Mouse (Mus musculus): ENCODE results near the gene Gm648. TPM values are rescaled to one million over a fixed set of nuclear protein-coding genes. Genes with fewer than 3 reads are reported as not detected.

Gene Gm648
- not detected in 2 replicates for polyA plus RNA-seq (2012; rRNA removed)

DNA sequence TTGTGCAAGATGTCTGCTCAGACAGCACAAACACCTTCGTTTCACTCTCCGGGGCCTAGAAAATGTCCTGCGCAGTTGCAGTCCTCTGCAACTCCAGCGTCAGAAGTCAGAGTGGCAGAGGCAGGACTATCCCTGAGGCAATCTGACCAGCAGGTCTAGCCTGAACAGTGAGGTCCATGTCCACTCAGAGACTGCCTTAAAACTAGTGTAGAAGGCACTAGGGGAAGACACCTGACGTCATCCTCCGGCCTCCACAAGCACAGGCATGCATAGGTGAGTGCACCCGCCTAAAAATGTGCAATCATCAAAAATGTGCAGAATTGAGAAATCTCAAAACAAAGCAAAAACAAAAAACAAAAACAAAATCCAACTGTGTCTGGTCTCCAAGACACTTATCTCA is at the start of gene Gm648:
Gene Gm648, minus strand, starts transcription at position 101 of the 400 bp plus-strand sequence.
- H3K4me1 ChIP-seq (ENCODE audit: control insufficient read depth, insufficient read depth, insufficient read length, low read length) = no peaks in the 10 kb centered on the region
- no peak within 1 kb of the TSS for H3K4me3 ChIP-seq (ENCODE audit: low read depth, low read length)
- TF ChIP-seq POLR2A (IDR thresholded peaks at IDR 0.05; ENCODE audit: low read depth, low read length) (no peak), CTCF (IDR thresholded peaks at IDR 0.05; ENCODE audit: extremely low read depth, insufficient read length, insufficient replicate concordance, low read depth, low read length) (no peak)
- H3K27ac ChIP-seq (ENCODE audit: insufficient read depth, low read depth, low read length) = no peak within 1 kb of the TSS
- 85% methylated on average over 7 of the region's 7 CpGs for WGBS
- no peaks in the 10 kb centered on the region for H3K36me3 ChIP-seq (ENCODE audit: control insufficient read depth, insufficient read depth, low read length)
- no peaks in the 10 kb centered on the region for H3K27me3 ChIP-seq (ENCODE audit: control insufficient read depth, insufficient read depth, low read length)

DNA sequence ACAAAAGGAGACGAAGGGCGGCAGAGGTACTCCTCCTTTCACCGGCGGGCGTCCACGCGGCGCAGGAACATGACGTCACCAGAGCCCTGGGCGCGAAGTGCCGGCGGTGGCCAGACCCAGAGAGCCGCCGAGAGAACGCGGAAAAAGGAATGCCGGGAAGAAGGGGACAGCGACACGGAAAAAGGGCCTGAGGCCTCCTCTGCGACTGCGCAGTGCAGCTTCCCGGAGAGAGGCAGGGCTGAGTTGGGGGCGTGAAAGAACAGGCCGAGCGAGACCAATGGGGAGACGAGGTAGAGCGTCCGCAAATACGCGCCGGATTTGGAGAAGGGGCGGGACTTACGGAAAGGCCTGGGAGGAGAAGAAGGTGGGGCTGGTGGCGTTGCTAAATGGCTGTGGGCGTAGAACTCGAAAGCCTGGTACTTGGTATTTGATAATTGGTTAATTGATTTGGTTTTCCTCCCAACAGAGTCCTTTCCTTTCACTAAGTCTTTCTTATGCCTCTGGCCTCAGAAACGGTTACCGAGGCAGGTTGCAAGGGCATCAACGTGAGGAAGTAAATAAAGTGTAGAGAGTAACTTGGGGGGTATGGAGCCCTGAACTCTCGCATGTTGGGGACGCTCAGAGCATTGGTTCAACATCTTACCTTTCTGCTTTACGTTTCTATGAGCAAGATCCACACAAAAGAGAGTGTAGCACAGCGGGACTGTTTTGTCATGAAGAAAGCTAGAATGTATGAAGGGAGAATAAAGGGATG is 48.7 kb upstream of the Gm648 start, which contains the start of gene Mmgt1:
Gene Mmgt1, minus strand, starts transcription at position 183 of the 754 bp plus-strand sequence.
- 14% methylated on average over 44 of the region's 44 CpGs for WGBS
- no peaks in the 10 kb centered on the region for H3K36me3 ChIP-seq (ENCODE audit: control insufficient read depth, insufficient read depth, low read length)
- H3K27me3 ChIP-seq (ENCODE audit: control insufficient read depth, insufficient read depth, low read length) = no peaks in the 10 kb centered on the region
- TF ChIP-seq CTCF (IDR thresholded peaks at IDR 0.05; ENCODE audit: extremely low read depth, insufficient read length, insufficient replicate concordance, low read depth, low read length) (no peak), POLR2A (IDR thresholded peaks at IDR 0.05; ENCODE audit: low read depth, low read length) (no peak)
- peak within 1 kb of the TSS; percentile 98 for H3K4me3 ChIP-seq (ENCODE audit: low read depth, low read length)
- peak within 1 kb of the TSS; percentile 13; the same call in 1 of the 2 replicates for H3K27ac ChIP-seq (ENCODE audit: insufficient read depth, low read depth, low read length)
- H3K4me1 ChIP-seq (ENCODE audit: control insufficient read depth, insufficient read depth, insufficient read length, low read length) = peaks cover 3% of the 10 kb centered on the region; the same call in 1 of the 2 replicates

- H3K36me3 ChIP-seq (ENCODE audit: control insufficient read depth, insufficient read depth, low read length) = no peaks in the 10 kb centered on the region
- 6% methylated on average over 25 of the region's 25 CpGs for WGBS
- peak overlapping the region; percentile 13; the same call in 1 of the 2 replicates for H3K27ac ChIP-seq (ENCODE audit: insufficient read depth, low read depth, low read length)
- H3K4me3 ChIP-seq (ENCODE audit: low read depth, low read length) = peak overlapping the region; percentile 98
- H3K4me1 ChIP-seq (ENCODE audit: control insufficient read depth, insufficient read depth, insufficient read length, low read length) = peaks cover 3% of the 10 kb centered on the region; the same call in 1 of the 2 replicates
- H3K27me3 ChIP-seq (ENCODE audit: control insufficient read depth, insufficient read depth, low read length) = no peaks in the 10 kb centered on the region
- TF ChIP-seq POLR2A (IDR thresholded peaks at IDR 0.05; ENCODE audit: low read depth, low read length) (no peak), CTCF (IDR thresholded peaks at IDR 0.05; ENCODE audit: extremely low read depth, insufficient read length, insufficient replicate concordance, low read depth, low read length) (no peak)
These were observed 47.9 kb upstream of the Gm648 start for GRCm38 (mm10) chrX:56597219-56597886.

GRCm38 (mm10) chrX:56578200-56578599 is 28.8 kb upstream of the Gm648 start:
- 74% methylated on average over 2 of the region's 2 CpGs for WGBS
- Histone ChIP-seq H3K27me3 (ENCODE audit: control insufficient read depth, insufficient read depth, low read length) (no peaks in the 10 kb centered on the region), H3K36me3 (ENCODE audit: control insufficient read depth, insufficient read depth, low read length) (no peaks in the 10 kb centered on the region), H3K27ac (ENCODE audit: insufficient read depth, low read depth, low read length) (no peak overlapping the region), H3K4me3 (ENCODE audit: low read depth, low read length) (no peak overlapping the region), H3K4me1 (ENCODE audit: control insufficient read depth, insufficient read depth, insufficient read length, low read length) (no peaks in the 10 kb centered on the region)
- TF ChIP-seq CTCF (IDR thresholded peaks at IDR 0.05; ENCODE audit: extremely low read depth, insufficient read length, insufficient replicate concordance, low read depth, low read length) (no peak), POLR2A (IDR thresholded peaks at IDR 0.05; ENCODE audit: low read depth, low read length) (no peak)

DNA sequence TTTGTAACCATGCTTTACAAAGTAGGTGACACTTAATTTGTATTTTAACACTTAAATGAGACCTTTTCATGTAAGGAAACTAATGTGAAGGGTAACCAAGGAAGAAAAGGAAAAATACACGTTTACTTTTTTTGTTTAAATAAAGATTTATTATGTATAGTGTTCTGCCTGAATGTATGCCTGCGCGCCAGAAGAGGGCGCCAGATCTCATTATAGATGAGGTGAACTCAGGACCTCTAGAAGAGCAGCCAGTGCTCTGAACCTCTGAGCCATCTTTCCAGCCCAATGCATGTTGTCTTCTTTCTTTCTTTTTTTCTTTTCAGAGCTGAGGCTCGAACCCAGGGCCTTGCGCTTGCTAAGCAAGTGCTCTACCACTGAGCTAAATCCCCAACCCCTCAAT is 23.1 kb upstream of the Gm648 start:
- H3K27ac ChIP-seq (ENCODE audit: insufficient read depth, low read depth, low read length) = no peak overlapping the region
- TF ChIP-seq CTCF (IDR thresholded peaks at IDR 0.05; ENCODE audit: extremely low read depth, insufficient read length, insufficient replicate concordance, low read depth, low read length) = peak; percentile 41; the same call in 1 of the 2 replicates
- TF ChIP-seq POLR2A (IDR thresholded peaks at IDR 0.05; ENCODE audit: low read depth, low read length) = no peak
- no peak overlapping the region for H3K4me3 ChIP-seq (ENCODE audit: low read depth, low read length)
- no peaks in the 10 kb centered on the region for H3K36me3 ChIP-seq (ENCODE audit: control insufficient read depth, insufficient read depth, low read length)
- 12% methylated on average over 6 of the region's 6 CpGs for WGBS
- no peaks in the 10 kb centered on the region for H3K4me1 ChIP-seq (ENCODE audit: control insufficient read depth, insufficient read depth, insufficient read length, low read length)
- H3K27me3 ChIP-seq (ENCODE audit: control insufficient read depth, insufficient read depth, low read length) = no peaks in the 10 kb centered on the region

- Histone ChIP-seq H3K36me3 (ENCODE audit: control insufficient read depth, insufficient read depth, low read length) (no peaks in the 10 kb centered on the region), H3K4me1 (ENCODE audit: control insufficient read depth, insufficient read depth, insufficient read length, low read length) (no peaks in the 10 kb centered on the region), H3K27me3 (ENCODE audit: control insufficient read depth, insufficient read depth, low read length) (no peaks in the 10 kb centered on the region), H3K4me3 (ENCODE audit: low read depth, low read length) (no peak overlapping the region), H3K27ac (ENCODE audit: insufficient read depth, low read depth, low read length) (no peak overlapping the region)
- TF ChIP-seq CTCF (IDR thresholded peaks at IDR 0.05; ENCODE audit: extremely low read depth, insufficient read length, insufficient replicate concordance, low read depth, low read length) = no peak
- TF ChIP-seq POLR2A (IDR thresholded peaks at IDR 0.05; ENCODE audit: low read depth, low read length) = no peak
- 59% methylated on average over 3 of the region's 3 CpGs for WGBS
These were observed 4.2 kb upstream of the Gm648 start for GRCm38 (mm10) chrX:56553584-56553983.

GRCm38 (mm10) chrX:56537162-56537561 is 12.2 kb downstream of the Gm648 start:
- no peak overlapping the region for H3K4me3 ChIP-seq (ENCODE audit: low read depth, low read length)
- H3K27ac ChIP-seq (ENCODE audit: insufficient read depth, low read depth, low read length) = no peak overlapping the region
- 43% methylated on average over 4 of the region's 4 CpGs for WGBS
- TF ChIP-seq CTCF (IDR thresholded peaks at IDR 0.05; ENCODE audit: extremely low read depth, insufficient read length, insufficient replicate concordance, low read depth, low read length) (no peak), POLR2A (IDR thresholded peaks at IDR 0.05; ENCODE audit: low read depth, low read length) (no peak)
- H3K27me3 ChIP-seq (ENCODE audit: control insufficient read depth, insufficient read depth, low read length) = no peaks in the 10 kb centered on the region
- no peaks in the 10 kb centered on the region for H3K36me3 ChIP-seq (ENCODE audit: control insufficient read depth, insufficient read depth, low read length)
- H3K4me1 ChIP-seq (ENCODE audit: control insufficient read depth, insufficient read depth, insufficient read length, low read length) = no peaks in the 10 kb centered on the region
